21 mouse cellular contexts compared by ENCODE assay signal in genomic region chr9:45803070-45803774, GRCm38 (mm10). TPM values are rescaled to one million over a fixed set of nuclear protein-coding genes. Genes with fewer than 3 reads are reported as not detected.
A peak's percentile ranks its signal among the peaks of the same experiment; 100 is the strongest.
DNase-seq lines count a peak whose midpoint lies in the region; ATAC-seq lines count a peak whose summit lies in the region.
"Had no signal": no experiment of that assay in that cellular context is flagged by ENCODE, and none has a peak within 500 bp of the region (broad histone marks: within the 10 kb centered on the region; RNA-seq: fewer than 3 reads in every experiment).

No protein-coding gene starts in this region.

- peak; percentile 15 to 46 for DNase-seq in spleen, postnatal 36 days (ENCODE audit: low spot score in 2 of 2)
- no peak for DNase-seq in spleen, adult 18-20 months
- peak; percentile 63 for DNase-seq in c-Kit-positive CD71-positive TER-119-negative erythroid progenitor cells, embryonic 14.5 days (ENCODE audit: low read depth)
- DNase-seq in liver, embryonic 11.5 days (ENCODE audit: low spot score) = no peak
- no peak for DNase-seq in adrenal gland, adult 2 months
- no peak for DNase-seq in heart, adult 11 months
- DNase-seq: cerebellum, adult 2 months; gastrocnemius, adult 2 months; heart, adult 2 months; heart, postnatal 36 days; layer of hippocampus, adult 9-11 months; left cerebral cortex, postnatal 4 days; lung, embryonic 14.5 days; right cerebral cortex, postnatal 25 days; thymus, postnatal 14 days had no signal

- no peaks in the 10 kb centered on the region for H3K9me3 ChIP-seq in liver, embryonic 11.5 days (ENCODE audit: control insufficient read depth, low read length)
- H3K9me3 ChIP-seq: embryonic facial prominence, embryonic 15.5 days; forebrain, embryonic 15.5 days; neural tube, embryonic 12.5 days had no signal

- H3K4me2 ChIP-seq in liver, embryonic 11.5 days = peak overlapping the region; percentile 38; the same call in 1 of the 2 replicates
- H3K4me2 ChIP-seq: embryonic facial prominence, embryonic 15.5 days; forebrain, embryonic 15.5 days; lung, embryonic 14.5 days; neural tube, embryonic 12.5 days had no signal

- peak; percentile 94 for ATAC-seq in liver, embryonic 11.5 days (replicated peaks; ENCODE audit: low FRiP score)
- peak; percentile 91 for ATAC-seq in megakaryocyte-erythroid progenitor cell, adult 5-6 weeks (replicated peaks; ENCODE audit: low FRiP score, low TSS enrichment, poor library complexity, severe bottlenecking)
- ATAC-seq: forebrain, embryonic 15.5 days; inflammation-experienced regulatory T-cells, adult 6 months; Patski had no signal

- WGBS in liver, embryonic 11.5 days = 78% methylated on average over 21 of the region's 21 CpGs

- H3K27ac ChIP-seq in liver, embryonic 11.5 days (ENCODE audit: low read depth, low read length) = peak overlapping the region; percentile 63
- H3K27ac ChIP-seq: embryonic facial prominence, embryonic 15.5 days; forebrain, embryonic 15.5 days; gastrocnemius, adult 2 months; heart, adult 2 months; neural tube, embryonic 12.5 days had no signal

- peaks cover 8% of the 10 kb centered on the region for H3K4me1 ChIP-seq in liver, embryonic 11.5 days (replicated peaks; ENCODE audit: control insufficient read depth, insufficient read depth, low read length)

- H3K4me3 ChIP-seq in liver, embryonic 11.5 days (ENCODE audit: low read depth, low read length) = no peak overlapping the region
- H3K4me3 ChIP-seq: embryonic facial prominence, embryonic 15.5 days; forebrain, embryonic 15.5 days; gastrocnemius, adult 2 months; heart, adult 2 months; neural tube, embryonic 12.5 days had no signal

- H3K27me3 ChIP-seq in liver, embryonic 11.5 days (replicated peaks; ENCODE audit: control insufficient read depth, insufficient read depth, low read length) = no peaks in the 10 kb centered on the region
- H3K27me3 ChIP-seq: embryonic facial prominence, embryonic 15.5 days; forebrain, embryonic 15.5 days; neural tube, embryonic 12.5 days; Patski had no signal

- H3K9ac ChIP-seq in liver, embryonic 11.5 days (ENCODE audit: low read depth, low read length) = no peak overlapping the region
- H3K9ac ChIP-seq: embryonic facial prominence, embryonic 15.5 days; forebrain, embryonic 15.5 days; lung, embryonic 14.5 days; neural tube, embryonic 12.5 days had no signal

- H3K36me3 ChIP-seq in liver, embryonic 11.5 days (ENCODE audit: control insufficient read depth, insufficient read depth, low read length) = peaks cover 3% of the 10 kb centered on the region; the same call in 1 of the 2 replicates

RNA-seq across cellular contexts. Expression of gene Cep164, which starts 25.3 kb away (rescaled TPM):
- 10.3 and 12.9 TPM in 2 replicates for polyA plus RNA-seq in liver, embryonic 11.5 days (2014; fragmentation: Nextera tagmentation; extraction: Ambion mirVana)
- 15.8 and 30.3 TPM in 2 replicates for total RNA-seq in megakaryocyte-erythroid progenitor cell, adult 5-6 weeks (2014; fragmentation: Nextera tagmentation)
- total RNA-seq in megakaryocyte-erythroid progenitor cell, adult 5-6 weeks (2017) = 10.6 and 11.1 TPM in 2 replicates
- total RNA-seq in adrenal gland, adult 2 months (2021) = 10 to 100 TPM; 15.0 to 18.8 TPM
- 23.4 and 28.1 TPM in 2 replicates for polyA plus RNA-seq in adrenal gland, adult 2 months (2012; rRNA removed)

RNA-seq across cellular contexts. Expression of gene Bace1, which starts 35.2 kb away (rescaled TPM):
- 12.9 and 14.6 TPM in 2 replicates for polyA plus RNA-seq in liver, embryonic 11.5 days (2014; fragmentation: Nextera tagmentation; extraction: Ambion mirVana)
- 1.7 and 5.8 TPM in 2 replicates for total RNA-seq in megakaryocyte-erythroid progenitor cell, adult 5-6 weeks (2014; fragmentation: Nextera tagmentation)
- total RNA-seq in megakaryocyte-erythroid progenitor cell, adult 5-6 weeks (2017) = 0.52 and 0.99 TPM in 2 replicates
- 10 to 100 TPM; 22.0 to 27.6 TPM for total RNA-seq in adrenal gland, adult 2 months (2021)
- polyA plus RNA-seq in adrenal gland, adult 2 months (2012; rRNA removed) = 22.9 and 28.7 TPM in 2 replicates

Comparison
In these comparisons a context has a peak if more than half of its experiments do, and no peak if none do; other contexts are left out.
1. DNase-seq: peak in spleen, postnatal 36 days (2 of 2) and c-Kit-positive CD71-positive TER-119-negative erythroid progenitor cells, embryonic 14.5 days (single experiment); none in spleen, adult 18-20 months (0 of 2), liver, embryonic 11.5 days (single experiment), adrenal gland, adult 2 months (single experiment) and heart, adult 11 months (single experiment).